Mouse (Mus musculus): Measurements from ENCODE around the gene Drap1. TPM values are rescaled to one million over a fixed set of nuclear protein-coding genes. Genes with fewer than 3 reads are reported as not detected.

Gene Drap1
- polyA plus RNA-seq, 1 experiment from 2014 or later = 242 TPM

GRCm38 (mm10) chr19:5388011-5388441, 36.8 kb downstream of the Drap1 start:
- no peaks in the 10 kb centered on the region for H3K9me3 ChIP-seq
- peak overlapping the region; percentile 100 for H3K4me3 ChIP-seq
- WGBS = under 1% methylated on average over 43 of the region's 43 CpGs
- peak; percentile 66 for DNase-seq (ENCODE audit: low spot score)
- H3K36me3 ChIP-seq (replicated peaks) = peaks cover 38% of the 10 kb centered on the region
- peak overlapping the region; percentile 93 for H3K27ac ChIP-seq (replicated peaks)
- H3K4me1 ChIP-seq = peaks cover 35% of the 10 kb centered on the region
- no peaks in the 10 kb centered on the region for H3K27me3 ChIP-seq (replicated peaks; ENCODE audit: low read depth, poor library complexity, severe bottlenecking)

- H3K27ac ChIP-seq (replicated peaks) = no peak overlapping the region
These were observed 40.1 kb downstream of the Drap1 start for GRCm38 (mm10) chr19:5384715-5385114.

GRCm38 (mm10) chr19:5383326-5383725, 41.5 kb downstream of the Drap1 start:
- Histone ChIP-seq H3K27ac (replicated peaks) (no peak overlapping the region), H3K9me3 (no peaks in the 10 kb centered on the region), H3K4me1 (peaks cover 16% of the 10 kb centered on the region), H3K36me3 (replicated peaks) (peaks cover 85% of the 10 kb centered on the region), H3K4me3 (no peak overlapping the region), H3K27me3 (replicated peaks; ENCODE audit: low read depth, poor library complexity, severe bottlenecking) (no peaks in the 10 kb centered on the region)
- 92% methylated on average over 12 of the region's 12 CpGs for WGBS
- no peak for DNase-seq (ENCODE audit: low spot score)

More at GRCm38 (mm10) chr19:5384715-5385114, 40.1 kb downstream of the Drap1 start:
- no peak for DNase-seq (ENCODE audit: low spot score)
- no peaks in the 10 kb centered on the region for H3K9me3 ChIP-seq
- no peaks in the 10 kb centered on the region for H3K27me3 ChIP-seq (replicated peaks; ENCODE audit: low read depth, poor library complexity, severe bottlenecking)
- H3K4me1 ChIP-seq = peaks cover 23% of the 10 kb centered on the region
- 94% methylated on average over 8 of the region's 8 CpGs for WGBS
- no peak overlapping the region for H3K4me3 ChIP-seq
- peaks cover 72% of the 10 kb centered on the region for H3K36me3 ChIP-seq (replicated peaks)

GRCm38 (mm10) chr19:5377446-5377845, 47.3 kb downstream of the Drap1 start:
- peaks cover 96% of the 10 kb centered on the region for H3K36me3 ChIP-seq (replicated peaks)
- no peaks in the 10 kb centered on the region for H3K4me1 ChIP-seq
- 93% methylated on average over 1 of the region's 1 CpGs for WGBS
- no peak for DNase-seq (ENCODE audit: low spot score)
- H3K9me3 ChIP-seq = no peaks in the 10 kb centered on the region
- H3K27ac ChIP-seq (replicated peaks) = no peak overlapping the region
- no peaks in the 10 kb centered on the region for H3K27me3 ChIP-seq (replicated peaks; ENCODE audit: low read depth, poor library complexity, severe bottlenecking)
- no peak overlapping the region for H3K4me3 ChIP-seq

GRCm38 (mm10) chr19:5374748-5375147, 50.0 kb downstream of the Drap1 start:
- no peak for DNase-seq (ENCODE audit: low spot score)
- no peak overlapping the region for H3K27ac ChIP-seq (replicated peaks)
- no peaks in the 10 kb centered on the region for H3K9me3 ChIP-seq
- H3K4me3 ChIP-seq = 0 out of 2 replicates have a peak overlapping the region, but pooled peaks have one; percentile 8
- WGBS = 78% methylated on average over 4 of the region's 4 CpGs
- no peaks in the 10 kb centered on the region for H3K4me1 ChIP-seq
- no peaks in the 10 kb centered on the region for H3K27me3 ChIP-seq (replicated peaks; ENCODE audit: low read depth, poor library complexity, severe bottlenecking)
- H3K36me3 ChIP-seq (replicated peaks) = peaks cover 96% of the 10 kb centered on the region

- H3K27me3 ChIP-seq (replicated peaks; ENCODE audit: low read depth, poor library complexity, severe bottlenecking) = no peaks in the 10 kb centered on the region
- no peak overlapping the region for H3K4me3 ChIP-seq
- peaks cover 96% of the 10 kb centered on the region for H3K36me3 ChIP-seq (replicated peaks)
- no peak overlapping the region for H3K27ac ChIP-seq (replicated peaks)
- 88% methylated on average over 4 of the region's 4 CpGs for WGBS
- no peak for DNase-seq (ENCODE audit: low spot score)
- H3K4me1 ChIP-seq = no peaks in the 10 kb centered on the region
- no peaks in the 10 kb centered on the region for H3K9me3 ChIP-seq
These were observed 50.6 kb downstream of the Drap1 start for GRCm38 (mm10) chr19:5374177-5374576.

Other genes with a start within 250 kb of the Drap1 start
- 24.8 and 25.6 TPM in 2 replicates for gene Pacs1, start 151.9 kb downstream of the Drap1 start, polyA plus RNA-seq (2016; fragmentation: Nextera tagmentation; extraction: Ambion mirVana)
- 456 and 467 TPM in 2 replicates for gene Sf3b2, start 129.5 kb downstream of the Drap1 start, polyA plus RNA-seq (2016; fragmentation: Nextera tagmentation; extraction: Ambion mirVana)
- 8.5 and 8.6 TPM in 2 replicates for gene Gal3st3, start 126.6 kb downstream of the Drap1 start, polyA plus RNA-seq (2016; fragmentation: Nextera tagmentation; extraction: Ambion mirVana)
- gene Catsper1, start 89.2 kb downstream of the Drap1 start, polyA plus RNA-seq (2016; fragmentation: Nextera tagmentation; extraction: Ambion mirVana) = not detected in 2 replicates
- 0.24 and 0.65 TPM in 2 replicates for gene Cst6, start 75.4 kb downstream of the Drap1 start, polyA plus RNA-seq (2016; fragmentation: Nextera tagmentation; extraction: Ambion mirVana)
- 90.4 and 93.7 TPM in 2 replicates for gene Eif1ad, start 58.2 kb downstream of the Drap1 start, polyA plus RNA-seq (2016; fragmentation: Nextera tagmentation; extraction: Ambion mirVana)
- 570 and 593 TPM in 2 replicates for gene Banf1, start 57.8 kb downstream of the Drap1 start, polyA plus RNA-seq (2016; fragmentation: Nextera tagmentation; extraction: Ambion mirVana)
- gene Sart1, start 36.3 kb downstream of the Drap1 start, polyA plus RNA-seq (2016; fragmentation: Nextera tagmentation; extraction: Ambion mirVana) = 89.4 and 96.6 TPM in 2 replicates
- gene Tsga10ip, start 22.5 kb downstream of the Drap1 start, polyA plus RNA-seq (2016; fragmentation: Nextera tagmentation; extraction: Ambion mirVana) = 0.28 and 0.72 TPM in 2 replicates
- 49.5 and 55.0 TPM in 2 replicates for gene AI837181, start 165 bp upstream of the Drap1 start, polyA plus RNA-seq (2016; fragmentation: Nextera tagmentation; extraction: Ambion mirVana)
- gene Fosl1, start 22.6 kb upstream of the Drap1 start, polyA plus RNA-seq (2016; fragmentation: Nextera tagmentation; extraction: Ambion mirVana) = not detected in 2 replicates
- 6.2 and 7.4 TPM in 2 replicates for gene Ccdc85b, start 32.9 kb upstream of the Drap1 start, polyA plus RNA-seq (2016; fragmentation: Nextera tagmentation; extraction: Ambion mirVana)
- gene Fibp, start 35.6 kb upstream of the Drap1 start, polyA plus RNA-seq (2016; fragmentation: Nextera tagmentation; extraction: Ambion mirVana) = 101 and 109 TPM in 2 replicates
- gene Ctsw, start 43.5 kb upstream of the Drap1 start, polyA plus RNA-seq (2016; fragmentation: Nextera tagmentation; extraction: Ambion mirVana) = 1.1 and 1.5 TPM in 2 replicates
- 75.8 and 80.6 TPM in 2 replicates for gene Efemp2, start 49.0 kb upstream of the Drap1 start, polyA plus RNA-seq (2016; fragmentation: Nextera tagmentation; extraction: Ambion mirVana)
- 41.1 and 45.1 TPM in 2 replicates for gene Mus81, start 63.4 kb upstream of the Drap1 start, polyA plus RNA-seq (2016; fragmentation: Nextera tagmentation; extraction: Ambion mirVana)
- 3,028 and 3,069 TPM in 2 replicates for gene Cfl1, start 65.5 kb upstream of the Drap1 start, polyA plus RNA-seq (2016; fragmentation: Nextera tagmentation; extraction: Ambion mirVana)
- gene 1700020D05Rik, start 78.8 kb upstream of the Drap1 start, polyA plus RNA-seq (2016; fragmentation: Nextera tagmentation; extraction: Ambion mirVana) = not detected in 2 replicates
- gene Snx32, start 85.6 kb upstream of the Drap1 start, polyA plus RNA-seq (2016; fragmentation: Nextera tagmentation; extraction: Ambion mirVana) = 6.3 and 8.4 TPM in 2 replicates
- gene Ovol1, start 135.7 kb upstream of the Drap1 start, polyA plus RNA-seq (2016; fragmentation: Nextera tagmentation; extraction: Ambion mirVana) = 0.83 and 1.3 TPM in 2 replicates
- gene Ap5b1, start 143.0 kb upstream of the Drap1 start, polyA plus RNA-seq (2016; fragmentation: Nextera tagmentation; extraction: Ambion mirVana) = 2.1 and 2.6 TPM in 2 replicates
- 174 and 177 TPM in 2 replicates for gene Rnaseh2c, start 176.9 kb upstream of the Drap1 start, polyA plus RNA-seq (2016; fragmentation: Nextera tagmentation; extraction: Ambion mirVana)
- gene Kat5, start 185.3 kb upstream of the Drap1 start, polyA plus RNA-seq (2016; fragmentation: Nextera tagmentation; extraction: Ambion mirVana) = 59.7 and 60.7 TPM in 2 replicates
- gene Rela, start 212.5 kb upstream of the Drap1 start, polyA plus RNA-seq (2016; fragmentation: Nextera tagmentation; extraction: Ambion mirVana) = 34.3 and 36.8 TPM in 2 replicates
- 28.7 and 31.2 TPM in 2 replicates for gene Sipa1, start 238.7 kb upstream of the Drap1 start, polyA plus RNA-seq (2016; fragmentation: Nextera tagmentation; extraction: Ambion mirVana)